Mouse (Mus musculus) embryonic fibroblast, embryonic 13.5 days (primary cell): ENCODE results near the gene Fcna.

Source experiments
- CTCF ChIP-seq: IDR thresholded peaks from 2 replicates; pipeline ENCODE4 v1.5.1; 2011; ENCODE audit warnings: mild to moderate bottlenecking, control low read depth, low read length, moderate library complexity, borderline replicate concordance; ENCODE audit not compliant: insufficient read depth
- POLR2A ChIP-seq: IDR thresholded peaks from 2 replicates; pipeline ENCODE4 v1.6.1; 2011; ENCODE audit warnings: low read depth, mild to moderate bottlenecking, control low read depth, low read length, moderate library complexity

DNA sequence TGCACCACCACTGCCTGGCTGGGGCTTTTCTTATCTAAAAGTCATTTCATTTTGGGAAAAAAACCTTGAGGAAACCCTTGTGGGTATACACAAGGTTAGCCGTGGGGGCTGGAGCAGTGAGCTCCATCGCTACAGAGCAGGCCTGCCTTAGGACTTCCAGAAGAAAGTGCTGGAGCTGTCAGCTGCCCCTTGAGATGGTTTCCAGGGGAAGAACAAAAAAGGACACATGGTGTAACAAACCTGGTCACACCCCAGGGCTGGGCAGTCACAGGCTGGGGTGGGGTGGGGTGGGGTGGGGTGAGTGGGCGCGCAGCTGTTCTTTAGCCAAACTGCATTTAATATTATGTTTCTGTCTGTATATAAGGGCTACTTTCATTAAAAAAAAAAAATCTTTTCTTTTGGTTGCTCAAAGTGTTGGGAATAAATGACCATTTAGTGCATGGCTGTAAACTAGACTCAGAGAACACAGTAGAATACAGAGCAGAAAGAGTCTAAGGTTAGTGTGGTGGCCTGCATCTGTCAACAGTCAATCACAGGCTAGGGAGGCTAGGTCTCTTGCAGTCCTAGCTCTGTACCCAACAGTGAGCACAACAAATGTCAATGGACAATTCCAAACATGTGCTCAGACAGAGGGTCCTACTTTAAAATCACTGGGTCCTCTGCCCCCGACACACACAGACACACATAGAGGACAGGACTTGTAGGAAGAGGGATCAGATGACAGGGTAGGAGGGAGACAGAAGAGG, 30.9 kb downstream of the Fcna start:
- TF ChIP-seq POLR2A, result no peak
- TF ChIP-seq CTCF, result no peak
